Mouse (Mus musculus): ENCODE data around the gene Bloc1s1. TPM values are rescaled to one million over a fixed set of nuclear protein-coding genes. Genes with fewer than 3 reads are reported as not detected.

Bloc1s1 gene
- polyA plus RNA-seq, 1 experiment from 2014 or later: 248 TPM

GRCm38 (mm10) chr10:128902409-128902988 is 21.3 kb downstream of the Bloc1s1 start:
- no peak overlapping the region for H3K4me2 ChIP-seq (replicated peaks; ENCODE audit: low read depth)
- TF ChIP-seq CTCF (IDR thresholded peaks at IDR 0.05; ENCODE audit: low read depth): no peak
- no peaks in the 10 kb centered on the region for H3K36me3 ChIP-seq (ENCODE audit: control insufficient read depth, insufficient read depth)
- H3K9me3 ChIP-seq (ENCODE audit: control insufficient read depth): no peaks in the 10 kb centered on the region
- H3K4me1 ChIP-seq (replicated peaks; ENCODE audit: control insufficient read depth, insufficient read depth, low read length): no peaks in the 10 kb centered on the region
- H3K27me3 ChIP-seq (replicated peaks; ENCODE audit: control insufficient read depth, insufficient read depth, low read length): no peaks in the 10 kb centered on the region
- no peak overlapping the region for H3K9ac ChIP-seq (ENCODE audit: low read depth, low read length)
- no peak overlapping the region for H3K27ac ChIP-seq (ENCODE audit: low read depth, low read length)
- no peak for ATAC-seq
- no peak overlapping the region for H3K4me3 ChIP-seq (ENCODE audit: low read depth, low read length)
- WGBS: 83% methylated on average over 3 of the region's 3 CpGs

GRCm38 (mm10) chr10:128901409-128901808 is 22.4 kb downstream of the Bloc1s1 start:
- 82% methylated on average over 1 of the region's 1 CpGs for WGBS

GRCm38 (mm10) chr10:128900698-128901097 is 23.1 kb downstream of the Bloc1s1 start, which contains the start of gene Cd63:
Gene Cd63, plus strand, starts transcription at chr10:128900989.
- Histone ChIP-seq H3K27me3 (replicated peaks; ENCODE audit: control insufficient read depth, insufficient read depth, low read length) (peaks cover 10% of the 10 kb centered on the region), H3K4me1 (replicated peaks; ENCODE audit: control insufficient read depth, insufficient read depth, low read length) (no peaks in the 10 kb centered on the region), H3K9me3 (ENCODE audit: control insufficient read depth) (no peaks in the 10 kb centered on the region), H3K4me3 (ENCODE audit: low read depth, low read length) (no peak within 1 kb of the TSS), H3K36me3 (ENCODE audit: control insufficient read depth, insufficient read depth) (no peaks in the 10 kb centered on the region), H3K4me2 (replicated peaks; ENCODE audit: low read depth) (no peak within 1 kb of the TSS), H3K27ac (ENCODE audit: low read depth, low read length) (no peak within 1 kb of the TSS), H3K9ac (ENCODE audit: low read depth, low read length) (no peak within 1 kb of the TSS)
- no peak for TF ChIP-seq CTCF (IDR thresholded peaks at IDR 0.05; ENCODE audit: low read depth)
- ATAC-seq: no peak
- WGBS: 69% methylated on average over 3 of the region's 3 CpGs

More at GRCm38 (mm10) chr10:128901409-128901808, 22.4 kb downstream of the Bloc1s1 start:
- Histone ChIP-seq H3K4me3 (ENCODE audit: low read depth, low read length) (no peak overlapping the region), H3K9me3 (ENCODE audit: control insufficient read depth) (no peaks in the 10 kb centered on the region), H3K4me1 (replicated peaks; ENCODE audit: control insufficient read depth, insufficient read depth, low read length) (no peaks in the 10 kb centered on the region), H3K27ac (ENCODE audit: low read depth, low read length) (no peak overlapping the region), H3K27me3 (replicated peaks; ENCODE audit: control insufficient read depth, insufficient read depth, low read length) (peaks cover 3% of the 10 kb centered on the region; the same call in 1 of the 2 replicates), H3K9ac (ENCODE audit: low read depth, low read length) (no peak overlapping the region), H3K4me2 (replicated peaks; ENCODE audit: low read depth) (no peak overlapping the region), H3K36me3 (ENCODE audit: control insufficient read depth, insufficient read depth) (no peaks in the 10 kb centered on the region)
- no peak for TF ChIP-seq CTCF (IDR thresholded peaks at IDR 0.05; ENCODE audit: low read depth)
- ATAC-seq: no peak

- TF ChIP-seq CTCF (IDR thresholded peaks at IDR 0.05; ENCODE audit: low read depth): no peak
- Histone ChIP-seq H3K27me3 (replicated peaks; ENCODE audit: control insufficient read depth, insufficient read depth, low read length) (peaks cover 11% of the 10 kb centered on the region), H3K4me3 (ENCODE audit: low read depth, low read length) (no peak overlapping the region), H3K9me3 (ENCODE audit: control insufficient read depth) (no peaks in the 10 kb centered on the region), H3K36me3 (ENCODE audit: control insufficient read depth, insufficient read depth) (no peaks in the 10 kb centered on the region), H3K27ac (ENCODE audit: low read depth, low read length) (no peak overlapping the region), H3K4me2 (replicated peaks; ENCODE audit: low read depth) (no peak overlapping the region), H3K9ac (ENCODE audit: low read depth, low read length) (no peak overlapping the region), H3K4me1 (replicated peaks; ENCODE audit: control insufficient read depth, insufficient read depth, low read length) (no peaks in the 10 kb centered on the region)
- no peak for ATAC-seq
- WGBS: 75% methylated on average over 6 of the region's 6 CpGs
These were observed 23.9 kb downstream of the Bloc1s1 start for GRCm38 (mm10) chr10:128899759-128900490.

GRCm38 (mm10) chr10:128897501-128897900 is 26.3 kb downstream of the Bloc1s1 start:
- H3K9ac ChIP-seq (ENCODE audit: low read depth, low read length): no peak overlapping the region
- no peak overlapping the region for H3K4me3 ChIP-seq (ENCODE audit: low read depth, low read length)
- no peak overlapping the region for H3K27ac ChIP-seq (ENCODE audit: low read depth, low read length)
- H3K9me3 ChIP-seq (ENCODE audit: control insufficient read depth): no peaks in the 10 kb centered on the region
- H3K27me3 ChIP-seq (replicated peaks; ENCODE audit: control insufficient read depth, insufficient read depth, low read length): peaks cover 16% of the 10 kb centered on the region
- H3K4me1 ChIP-seq (replicated peaks; ENCODE audit: control insufficient read depth, insufficient read depth, low read length): no peaks in the 10 kb centered on the region
- TF ChIP-seq CTCF (IDR thresholded peaks at IDR 0.05; ENCODE audit: low read depth): no peak
- no peak for ATAC-seq
- WGBS: 15% methylated on average over 1 of the region's 1 CpGs
- H3K36me3 ChIP-seq (ENCODE audit: control insufficient read depth, insufficient read depth): no peaks in the 10 kb centered on the region
- no peak overlapping the region for H3K4me2 ChIP-seq (replicated peaks; ENCODE audit: low read depth)

- Histone ChIP-seq H3K4me3 (ENCODE audit: low read depth, low read length) (no peak overlapping the region), H3K4me2 (replicated peaks; ENCODE audit: low read depth) (no peak overlapping the region), H3K27ac (ENCODE audit: low read depth, low read length) (no peak overlapping the region), H3K9me3 (ENCODE audit: control insufficient read depth) (no peaks in the 10 kb centered on the region), H3K36me3 (ENCODE audit: control insufficient read depth, insufficient read depth) (no peaks in the 10 kb centered on the region), H3K9ac (ENCODE audit: low read depth, low read length) (no peak overlapping the region), H3K27me3 (replicated peaks; ENCODE audit: control insufficient read depth, insufficient read depth, low read length) (peaks cover 19% of the 10 kb centered on the region), H3K4me1 (replicated peaks; ENCODE audit: control insufficient read depth, insufficient read depth, low read length) (no peaks in the 10 kb centered on the region)
- no peak for TF ChIP-seq CTCF (IDR thresholded peaks at IDR 0.05; ENCODE audit: low read depth)
- ATAC-seq: no peak
- 43% methylated on average over 1 of the region's 1 CpGs for WGBS
These were observed 27.0 kb downstream of the Bloc1s1 start for GRCm38 (mm10) chr10:128896807-128897206.
